Mouse (Mus musculus) thymus, postnatal 10 days (tissue): ENCODE measurements at regions not wholly inside any gene's neighbourhood (a gene's known extent, or its start where the extent isn't known, plus 50 kb on each side); places are given as distances from the start of the nearest gene placed in this dataset.

ENCODE experiments used
- DNase-seq, 2 experiments: peaks; one replicate each; pipeline ENCODE4 v3.0.0; 2021; ENCODE audit warnings: low spot score in 2 of 2

DNA sequence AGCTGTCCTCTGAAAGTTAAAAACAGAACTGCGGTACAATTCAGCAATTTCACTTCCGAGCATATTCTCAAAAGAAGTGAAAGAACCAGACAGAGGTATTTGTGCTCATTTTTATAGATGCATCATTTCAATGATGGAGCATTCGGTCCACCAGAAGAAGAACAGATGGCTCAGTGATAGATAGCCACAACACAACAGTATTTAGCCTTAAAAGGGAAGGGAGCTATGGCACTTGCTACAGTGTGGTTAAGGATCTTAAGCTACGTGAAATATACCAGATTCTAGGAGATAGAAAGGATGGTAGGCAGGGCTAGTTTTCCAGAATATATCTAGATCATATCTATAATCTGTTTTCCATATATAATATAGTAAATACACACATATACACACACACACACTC lies 77.5 kb upstream of the Gadd45a start:
- no peak for DNase-seq

- DNase-seq, result no peak
These were observed 76.5 kb upstream of the Gadd45a start for GRCm38 (mm10) chr6:67113686-67114278.

DNA sequence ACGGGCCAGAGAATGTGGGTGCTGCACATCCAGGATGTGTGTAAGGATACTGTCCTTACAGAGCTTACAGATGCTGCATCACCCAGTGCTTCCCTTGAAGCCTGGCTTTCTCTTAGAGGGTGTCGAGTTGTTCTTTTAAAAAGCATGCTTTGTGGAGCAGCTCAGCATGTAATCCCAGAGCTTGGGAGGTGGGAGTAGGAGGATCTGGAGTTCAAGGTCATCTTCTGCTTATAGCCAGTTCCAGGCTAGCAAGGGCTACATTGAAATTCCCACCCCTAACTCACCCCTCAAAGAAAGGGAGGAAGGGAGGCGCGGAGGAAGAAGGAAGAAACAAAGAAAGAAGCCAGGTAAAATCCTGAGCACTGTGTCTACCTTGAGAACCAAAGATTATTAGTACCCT lies 76.0 kb upstream of the Gadd45a start:
- no peak for DNase-seq

GRCm38 (mm10) chr6:67112311-67112710 lies 75.1 kb upstream of the Gadd45a start:
- DNase-seq, result no peak

- DNase-seq, result no peak
These were observed 74.3 kb upstream of the Gadd45a start for GRCm38 (mm10) chr6:67111581-67111980.

GRCm38 (mm10) chr6:67110391-67110790 lies 73.1 kb upstream of the Gadd45a start:
- no peak for DNase-seq

GRCm38 (mm10) chr6:67109774-67110173 lies 72.5 kb upstream of the Gadd45a start:
- DNase-seq, result no peak

GRCm38 (mm10) chr6:67107517-67107916 lies 70.3 kb upstream of the Gadd45a start:
- DNase-seq, result no peak

DNA sequence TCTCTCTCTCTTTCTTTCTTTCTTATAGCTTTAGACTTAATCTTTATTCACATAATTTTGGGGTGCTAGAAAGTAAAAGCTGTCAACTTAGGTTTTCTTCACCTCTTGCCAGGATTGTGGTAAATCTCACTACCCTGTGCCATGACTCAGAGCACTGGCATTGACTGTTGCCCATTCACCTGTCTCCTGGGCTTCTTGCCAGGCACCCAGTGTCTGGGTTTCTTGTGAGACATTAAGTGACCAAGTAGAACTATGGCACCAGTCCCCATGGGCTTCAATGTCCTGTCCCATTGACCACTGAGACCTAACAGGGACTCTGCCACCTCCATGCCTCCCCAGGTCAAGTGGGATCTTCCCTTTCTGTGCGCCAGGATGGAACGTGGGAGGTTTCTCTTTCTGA lies 69.2 kb upstream of the Gadd45a start:
- DNase-seq, result no peak

- no peak for DNase-seq
These were observed 68.1 kb upstream of the Gadd45a start for GRCm38 (mm10) chr6:67105386-67105785.

DNA sequence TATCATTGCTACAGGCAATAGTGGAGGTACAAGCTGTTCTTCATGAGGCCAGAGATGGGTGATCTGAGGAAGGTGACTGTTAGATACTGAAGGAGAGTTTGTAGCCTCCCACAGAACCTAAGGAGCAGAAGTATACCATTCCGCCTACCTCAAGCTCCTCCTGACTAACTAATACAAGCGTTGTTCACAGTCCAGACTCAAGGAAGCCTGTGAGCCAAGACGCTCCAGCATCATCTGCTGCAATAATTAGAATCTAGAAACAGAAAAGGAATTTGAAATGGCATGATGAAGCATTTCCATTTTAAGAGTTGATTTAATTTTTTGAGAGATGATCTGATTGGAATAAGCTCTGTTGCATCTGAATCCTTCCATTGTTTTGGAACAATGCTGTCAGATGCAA lies 66.9 kb upstream of the Gadd45a start:
- no peak for DNase-seq

GRCm38 (mm10) chr6:67102541-67103134 lies 65.4 kb upstream of the Gadd45a start:
- DNase-seq, result no peak

- no peak for DNase-seq
These were observed 64.8 kb upstream of the Gadd45a start for GRCm38 (mm10) chr6:67102014-67102413.

DNA sequence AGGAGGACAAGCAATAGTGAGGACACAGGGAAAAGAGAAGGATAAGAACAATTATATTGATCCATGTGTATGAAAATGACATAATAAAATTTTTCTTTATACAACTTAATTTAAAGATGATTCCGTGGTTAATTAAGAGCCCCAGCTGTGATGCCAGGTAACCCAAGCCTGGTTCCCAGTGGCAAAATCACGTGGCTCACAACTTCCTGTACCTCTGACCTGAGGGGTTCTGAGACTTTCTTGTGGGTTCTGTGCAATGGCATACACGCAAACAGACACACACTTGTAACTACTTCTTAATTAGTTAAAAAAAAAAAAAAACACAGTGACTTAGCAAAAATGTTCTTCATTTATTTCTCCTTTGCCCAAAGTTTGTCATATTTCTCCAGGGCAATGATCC lies 57.2 kb upstream of the Gadd45a start:
- peak; percentile 36 to 40 for DNase-seq

- DNase-seq, result no peak
These were observed 55.9 kb upstream of the Gadd45a start for GRCm38 (mm10) chr6:67093128-67093527.

DNA sequence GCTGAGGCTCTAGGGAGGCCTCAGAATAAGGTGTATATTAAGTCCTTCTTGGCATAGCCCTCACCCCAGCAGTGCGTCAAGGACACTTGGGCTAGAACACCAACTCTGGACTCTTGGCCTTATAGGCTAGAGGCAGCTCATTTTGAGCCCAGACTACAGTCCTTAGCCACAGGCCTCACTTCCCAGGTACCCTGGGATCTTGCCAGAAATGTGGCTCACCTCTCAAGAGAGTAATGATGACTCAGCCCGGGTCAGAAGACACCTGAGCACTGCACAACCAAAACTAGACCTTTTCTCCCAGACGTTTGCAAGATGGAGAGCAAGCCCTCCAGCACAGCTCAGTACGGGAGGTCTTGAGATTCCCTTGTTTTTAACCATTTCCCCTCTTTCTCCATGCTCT lies 52.9 kb upstream of the Gadd45a start:
- DNase-seq, result no peak

GRCm38 (mm10) chr6:67089530-67090140 lies 52.4 kb upstream of the Gadd45a start:
- DNase-seq, result no peak

- no peak for DNase-seq
These were observed 51.6 kb upstream of the Gadd45a start for GRCm38 (mm10) chr6:67088741-67089455.

DNA sequence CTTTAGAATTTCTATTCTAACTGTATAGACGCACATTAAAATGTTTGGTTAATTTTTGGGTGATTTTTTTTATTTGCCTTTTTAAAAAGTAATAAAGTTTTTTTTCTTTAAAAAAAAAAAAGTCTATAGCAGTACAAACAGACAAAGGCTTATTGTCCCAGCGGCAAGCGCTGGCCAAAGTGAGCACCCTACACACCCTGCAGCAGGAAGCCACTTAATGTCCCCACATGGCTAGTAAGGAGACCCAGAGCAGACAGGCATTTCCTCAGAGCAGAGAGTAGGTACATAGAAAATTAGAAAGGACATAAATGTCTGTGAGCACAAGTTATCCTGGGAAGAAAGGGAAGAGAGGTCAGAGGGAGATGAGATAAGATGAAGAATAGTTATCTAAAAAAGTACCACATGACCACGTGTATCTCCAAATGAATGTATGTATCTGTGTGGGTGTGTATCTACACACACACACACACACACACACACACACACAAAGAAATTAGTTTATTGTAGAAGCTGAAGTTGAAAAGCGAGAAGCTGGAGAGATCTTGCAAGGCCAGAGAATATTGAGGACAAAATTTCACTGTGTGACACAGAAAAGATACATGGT lies 50.7 kb upstream of the Gadd45a start:
- no peak for DNase-seq

- DNase-seq, result no peak
These were observed 50.1 kb upstream of the Gadd45a start for GRCm38 (mm10) chr6:67087393-67087792.
